Mouse (Mus musculus) splenic B cell, adult 2 months (primary cell): ENCODE measurements around the gene Larp1.

Experiments used
- DNase-seq: peaks from one replicate; pipeline ENCODE4 v3.0.0-alpha.2; 2011; ENCODE audit warnings: low read depth, low spot score
- H3K27me3 ChIP-seq: 2 replicates; pipeline ENCODE4 v1.6.1; 2012; ENCODE audit warnings: mild to moderate bottlenecking, low read length, moderate library complexity, mixed read lengths; ENCODE audit not compliant: control insufficient read depth, poor library complexity, insufficient read depth, severe bottlenecking
- H3K36me3 ChIP-seq: 2 replicates; pipeline ENCODE4 v1.6.1; 2012; ENCODE audit warnings: mild to moderate bottlenecking, low read length, moderate library complexity, mixed read lengths; ENCODE audit not compliant: control insufficient read depth, poor library complexity, insufficient read depth, severe bottlenecking

The Larp1 gene

DNA sequence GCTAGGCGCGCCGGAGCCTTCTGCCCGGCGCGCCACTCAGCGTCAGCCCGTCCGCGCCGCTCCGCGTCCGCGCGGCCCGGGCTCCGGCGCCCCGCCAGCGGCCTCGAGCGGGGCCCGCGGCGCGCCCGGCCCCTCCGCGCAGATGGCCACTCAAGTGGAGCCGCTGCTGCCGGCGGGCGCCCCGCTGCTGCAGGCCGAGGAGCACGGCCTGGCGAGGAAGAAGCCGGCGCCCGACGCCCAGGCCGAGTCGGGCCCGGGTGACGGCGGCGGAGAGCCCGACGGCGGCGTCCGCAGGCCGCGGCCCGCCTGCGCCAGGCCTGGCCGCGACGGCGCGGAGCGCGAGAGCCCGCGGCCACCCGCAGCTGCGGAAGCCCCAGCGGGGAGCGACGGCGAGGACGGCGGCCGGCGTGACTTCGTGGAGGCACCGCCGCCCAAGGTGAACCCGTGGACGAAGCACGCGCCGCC, at the start of gene Larp1:
TSS of gene Larp1 (plus strand) at position 14 of the 465 bp plus-strand sequence.
- no peaks in the 10 kb centered on the region for H3K36me3 ChIP-seq
- no peaks in the 10 kb centered on the region for H3K27me3 ChIP-seq
- no peak for DNase-seq

DNA sequence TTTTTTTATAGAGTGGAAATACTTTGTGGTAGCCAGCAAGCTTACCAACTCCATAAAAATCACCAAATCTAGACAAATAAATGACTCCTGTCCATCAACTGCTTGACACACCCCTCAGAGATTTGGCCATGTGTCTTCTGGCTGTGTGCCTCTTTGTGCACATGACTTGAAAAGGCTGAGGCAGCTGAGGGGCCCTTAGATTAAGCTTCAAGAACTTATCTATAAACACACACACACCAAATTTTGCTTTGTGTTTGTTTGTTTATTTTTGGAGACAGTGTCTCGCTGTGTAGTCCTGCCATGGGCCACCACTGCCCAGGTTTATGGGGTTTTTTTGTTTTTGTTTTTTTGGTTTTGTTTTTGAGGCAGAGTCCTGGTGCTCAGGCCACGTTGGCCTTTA, 48.9 kb upstream of the Larp1 start:
- Histone ChIP-seq H3K27me3 (no peaks in the 10 kb centered on the region), H3K36me3 (no peaks in the 10 kb centered on the region)
- DNase-seq: no peak

DNA sequence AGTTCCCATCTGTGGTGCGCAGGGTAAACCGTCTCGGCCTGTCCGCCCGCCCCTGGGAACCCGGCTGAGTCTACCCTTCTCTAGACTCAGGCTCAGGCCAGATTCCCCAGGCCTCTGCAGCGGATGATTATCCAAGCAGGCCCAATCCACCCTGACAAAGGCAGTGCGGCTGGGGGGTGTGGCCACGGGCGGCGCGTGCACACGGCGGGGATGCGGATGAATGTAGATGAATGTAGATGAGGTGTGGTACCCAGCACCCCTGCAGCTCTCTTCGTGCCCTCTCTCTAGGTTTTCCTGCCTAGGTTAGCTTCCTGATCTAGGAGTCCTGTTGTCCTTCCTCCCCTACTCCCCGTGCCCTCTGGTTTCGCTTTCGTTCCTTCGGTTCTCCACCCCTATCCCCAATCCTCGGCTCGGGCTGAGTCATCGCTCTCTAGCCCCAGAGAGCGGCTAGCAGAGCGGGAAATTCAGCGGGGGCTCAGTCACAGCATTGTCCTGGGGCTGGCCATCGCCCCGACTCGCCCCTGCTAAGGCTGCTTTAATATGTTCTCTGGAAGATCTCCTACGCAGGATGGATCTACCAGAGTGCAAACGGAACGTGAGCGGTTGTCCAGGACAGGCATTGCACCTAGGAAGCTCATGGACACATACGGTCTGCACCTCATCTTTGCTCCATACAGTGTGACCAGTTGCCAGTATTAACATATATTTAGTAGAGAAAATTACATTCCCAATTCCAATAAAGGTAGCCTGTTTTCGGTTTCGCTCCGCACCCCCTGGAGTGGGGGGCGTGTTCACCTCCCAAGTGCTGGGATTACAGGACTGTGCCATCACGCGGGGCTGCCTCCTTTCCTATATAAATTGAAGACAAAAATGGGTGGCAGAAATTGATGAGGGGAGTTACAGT, 46.2 kb upstream of the Larp1 start:
- Histone ChIP-seq H3K36me3 (no peaks in the 10 kb centered on the region), H3K27me3 (no peaks in the 10 kb centered on the region)
- peak; percentile 55 for DNase-seq

DNA sequence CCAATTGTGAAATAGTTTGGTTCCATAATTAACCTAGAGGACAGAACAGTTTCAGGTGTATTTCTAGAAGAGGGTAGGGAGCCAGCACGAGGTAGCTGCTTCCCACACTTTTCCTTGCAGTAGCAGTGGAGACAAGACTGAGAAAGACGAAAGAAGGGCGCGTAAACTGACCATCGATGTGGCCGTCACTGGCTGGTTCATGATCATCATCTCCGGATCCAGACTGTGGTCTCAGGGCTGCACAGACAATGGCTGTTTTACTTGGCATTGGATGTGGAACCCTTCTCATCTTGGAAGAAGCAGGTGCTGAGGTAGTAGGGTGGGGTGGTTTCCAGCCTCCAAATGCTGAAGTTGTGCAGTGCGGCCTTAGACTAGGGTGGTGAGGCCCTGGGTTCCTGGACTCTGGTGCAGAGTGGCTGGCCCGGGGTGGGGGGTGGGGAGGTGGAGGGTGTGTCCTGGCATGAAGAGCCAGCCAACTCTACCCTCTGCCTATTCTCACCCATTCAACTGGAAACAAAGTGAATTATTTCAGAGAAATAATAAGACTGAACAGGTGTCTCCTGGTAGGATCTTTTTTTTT, 45.5 kb upstream of the Larp1 start:
- no peak for DNase-seq

DNA sequence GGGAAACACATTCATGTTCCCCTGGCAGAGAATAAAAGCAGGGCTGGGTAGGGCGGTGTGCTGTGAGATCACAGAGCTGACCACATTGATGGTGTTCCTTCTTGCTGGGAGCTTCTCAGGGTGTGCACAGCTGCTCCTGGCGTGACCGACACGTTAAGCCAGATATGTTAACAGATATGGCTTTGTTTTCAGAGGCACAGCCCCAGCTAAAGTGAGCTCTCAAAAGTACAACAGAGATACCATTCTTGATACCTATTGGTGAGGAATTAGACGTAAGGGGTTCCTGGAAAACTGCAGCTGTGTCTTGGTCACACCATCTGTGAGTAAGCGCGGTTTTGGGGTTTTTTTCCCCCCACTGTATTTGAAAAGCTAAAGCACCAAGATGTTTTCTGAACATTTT, 42.2 kb upstream of the Larp1 start:
- DNase-seq: no peak
- Histone ChIP-seq H3K36me3 (no peaks in the 10 kb centered on the region), H3K27me3 (no peaks in the 10 kb centered on the region)

More for the DNA sequence above, 45.5 kb upstream of the Larp1 start:
- Histone ChIP-seq H3K27me3 (no peaks in the 10 kb centered on the region), H3K36me3 (no peaks in the 10 kb centered on the region)

DNA sequence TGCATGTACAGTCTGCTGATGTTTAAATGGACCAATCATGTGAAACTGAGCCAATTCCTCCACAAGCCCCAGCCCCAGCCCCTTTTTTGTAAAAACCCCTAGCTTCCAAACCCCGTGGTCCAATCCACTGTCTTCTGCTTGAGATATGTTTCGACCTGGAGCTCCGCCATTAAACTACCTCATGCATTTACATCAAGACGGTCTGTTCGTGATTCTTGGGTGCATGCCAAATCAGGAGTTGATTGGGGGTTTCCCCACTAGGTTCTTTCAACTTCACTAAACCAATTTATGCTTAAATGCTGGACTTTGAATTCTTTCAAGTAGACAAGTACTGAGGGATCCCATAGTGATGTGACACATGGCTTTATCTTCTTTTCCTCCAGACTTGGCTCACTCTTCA, 40.6 kb upstream of the Larp1 start:
- no peaks in the 10 kb centered on the region for H3K36me3 ChIP-seq
- no peaks in the 10 kb centered on the region for H3K27me3 ChIP-seq
- no peak for DNase-seq

DNA sequence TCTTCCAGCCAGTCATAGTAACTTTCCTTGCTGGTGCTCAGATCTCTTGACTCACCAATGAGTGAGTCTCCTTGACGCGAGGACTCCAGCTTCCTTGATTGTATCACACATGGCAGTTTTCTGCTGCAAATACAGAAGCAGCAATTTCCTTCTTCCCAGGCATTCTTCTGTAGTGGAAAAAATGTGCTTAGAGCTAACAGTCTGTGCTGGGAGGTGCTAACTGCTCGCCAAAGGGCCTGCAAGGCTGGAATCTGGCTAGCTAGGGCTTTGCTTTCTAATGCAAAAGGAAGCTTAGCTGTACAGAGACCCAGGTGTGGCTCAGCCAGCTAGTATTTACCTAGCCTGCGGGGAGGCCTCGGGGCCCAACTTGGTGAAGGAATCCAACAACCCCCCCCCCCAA, 38.3 kb upstream of the Larp1 start:
- Histone ChIP-seq H3K27me3 (no peaks in the 10 kb centered on the region), H3K36me3 (no peaks in the 10 kb centered on the region)
- no peak for DNase-seq

DNA sequence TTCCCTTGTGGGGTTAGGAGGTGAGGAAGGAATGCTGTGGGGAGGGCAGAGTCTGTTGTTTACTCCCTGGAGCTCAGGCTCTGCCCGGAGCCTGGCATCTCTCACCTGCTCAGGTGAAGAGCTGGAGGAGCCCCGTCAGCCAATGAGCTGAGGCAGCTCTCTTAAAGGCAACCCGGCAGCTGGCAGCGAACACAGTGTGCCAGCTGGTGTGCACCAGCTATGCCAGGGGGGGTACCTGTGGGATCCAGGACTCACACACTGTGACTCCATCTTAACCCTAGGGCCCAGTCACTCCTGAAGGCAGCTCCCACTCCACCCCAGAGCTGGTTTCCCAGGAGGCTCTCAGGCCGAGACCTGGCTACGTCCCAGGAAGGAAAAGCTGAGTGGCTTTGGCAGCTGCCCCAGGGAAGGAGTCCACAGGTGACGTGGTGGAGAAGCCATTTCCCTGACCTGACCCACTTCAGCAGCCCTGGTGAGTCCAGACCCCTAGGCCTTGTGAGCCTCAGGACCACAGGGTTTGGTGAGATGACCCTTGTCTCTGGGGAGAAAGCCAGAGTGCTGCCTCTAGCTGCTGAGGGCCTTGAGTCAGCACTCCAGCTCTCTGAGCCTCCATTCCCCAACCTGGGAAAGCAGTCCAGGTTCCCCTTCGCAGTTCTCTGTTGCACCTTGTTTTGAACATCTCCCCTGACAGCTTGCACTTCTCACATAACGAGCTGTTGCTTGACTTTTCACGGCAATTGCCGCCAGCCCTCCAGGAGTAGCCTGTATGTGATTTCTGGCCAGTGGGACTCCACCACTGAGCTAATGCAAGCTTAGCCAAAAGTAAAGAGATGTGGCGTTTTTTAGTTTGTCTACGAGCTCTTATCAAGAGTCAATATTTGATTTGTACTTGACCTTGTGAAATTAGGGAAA, 35.6 kb upstream of the Larp1 start:
- DNase-seq: no peak

DNA sequence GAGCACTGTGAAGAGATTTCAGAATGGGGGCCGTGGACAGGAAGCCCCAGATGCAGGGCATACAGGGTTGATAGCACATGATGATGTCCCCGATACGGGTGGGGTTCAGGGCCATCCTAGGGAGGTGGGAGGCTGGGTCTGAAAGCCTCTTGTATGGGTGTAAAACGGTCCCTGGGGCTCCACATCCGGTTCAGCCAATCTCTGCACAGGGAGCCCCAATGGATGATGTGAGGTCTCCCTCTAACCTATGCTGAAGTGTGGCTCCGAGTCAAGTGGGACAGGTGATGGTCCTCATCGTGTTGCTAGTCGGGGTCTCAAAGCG, 35.0 kb upstream of the Larp1 start:
- DNase-seq: no peak
- H3K27me3 ChIP-seq: no peaks in the 10 kb centered on the region
- no peaks in the 10 kb centered on the region for H3K36me3 ChIP-seq

More for the DNA sequence above, 35.6 kb upstream of the Larp1 start:
- H3K27me3 ChIP-seq: no peaks in the 10 kb centered on the region
- H3K36me3 ChIP-seq: no peaks in the 10 kb centered on the region

DNA sequence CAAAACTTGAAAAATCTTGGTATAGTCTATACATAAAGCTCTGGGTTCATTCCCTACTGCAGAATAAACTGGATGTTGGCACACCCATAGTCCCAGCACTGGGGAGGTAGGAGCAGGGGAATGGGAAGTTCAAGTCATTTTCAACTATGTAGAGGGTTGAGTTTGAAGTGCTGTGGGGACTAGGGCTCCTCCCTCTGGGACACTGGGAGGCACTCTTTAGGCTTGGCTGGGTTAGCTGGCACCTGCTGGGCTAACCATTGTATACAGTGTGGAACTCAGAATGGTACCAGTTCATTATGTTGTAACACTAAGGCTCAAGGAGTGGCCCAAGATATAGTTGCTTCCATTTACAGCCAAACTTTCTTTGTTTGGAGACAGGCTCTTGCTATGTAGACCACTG, 33.0 kb upstream of the Larp1 start:
- no peaks in the 10 kb centered on the region for H3K27me3 ChIP-seq
- DNase-seq: no peak
- H3K36me3 ChIP-seq: no peaks in the 10 kb centered on the region

DNA sequence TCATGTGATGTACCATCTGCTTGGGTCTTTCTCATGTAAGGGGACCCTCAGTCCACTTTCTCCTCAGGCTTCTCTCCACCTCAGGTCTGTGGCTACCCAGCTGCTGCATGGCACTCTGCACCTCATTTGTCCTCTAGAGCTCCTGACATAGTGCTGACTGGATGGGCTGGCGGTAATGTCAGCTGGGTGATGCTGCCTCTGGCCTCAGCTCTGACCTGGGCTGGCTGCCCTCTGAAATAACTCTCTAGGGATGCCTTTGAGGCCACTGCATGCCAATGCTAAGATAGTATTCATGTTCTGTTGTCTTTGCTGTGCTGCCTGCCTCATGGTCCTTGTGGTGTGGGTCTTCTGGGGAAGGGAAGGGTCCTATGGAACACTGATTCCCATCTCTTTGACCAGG, 31.2 kb upstream of the Larp1 start:
- DNase-seq: no peak
- Histone ChIP-seq H3K36me3 (no peaks in the 10 kb centered on the region), H3K27me3 (no peaks in the 10 kb centered on the region)

DNA sequence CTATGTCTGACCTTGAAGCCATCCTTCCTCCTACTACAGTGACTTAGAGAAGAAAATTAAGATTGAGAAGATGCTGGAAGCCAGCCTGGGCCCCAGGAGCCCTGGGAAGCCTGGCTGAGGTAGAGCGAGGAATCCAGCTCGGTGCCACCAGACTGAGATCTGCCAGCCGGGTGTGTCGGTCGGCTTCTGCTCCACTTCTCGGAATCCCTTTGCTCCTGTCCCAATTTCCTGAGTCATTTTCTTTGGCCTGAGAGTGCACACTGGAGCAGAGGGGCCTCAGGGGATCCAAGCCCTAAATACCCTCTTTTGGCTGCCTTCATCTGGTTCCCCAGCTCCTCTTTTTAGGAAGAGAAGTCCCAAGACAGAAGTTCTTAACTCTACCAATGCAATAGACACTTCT, 29.2 kb upstream of the Larp1 start:
- H3K27me3 ChIP-seq: no peaks in the 10 kb centered on the region
- no peaks in the 10 kb centered on the region for H3K36me3 ChIP-seq
- DNase-seq: no peak

DNA sequence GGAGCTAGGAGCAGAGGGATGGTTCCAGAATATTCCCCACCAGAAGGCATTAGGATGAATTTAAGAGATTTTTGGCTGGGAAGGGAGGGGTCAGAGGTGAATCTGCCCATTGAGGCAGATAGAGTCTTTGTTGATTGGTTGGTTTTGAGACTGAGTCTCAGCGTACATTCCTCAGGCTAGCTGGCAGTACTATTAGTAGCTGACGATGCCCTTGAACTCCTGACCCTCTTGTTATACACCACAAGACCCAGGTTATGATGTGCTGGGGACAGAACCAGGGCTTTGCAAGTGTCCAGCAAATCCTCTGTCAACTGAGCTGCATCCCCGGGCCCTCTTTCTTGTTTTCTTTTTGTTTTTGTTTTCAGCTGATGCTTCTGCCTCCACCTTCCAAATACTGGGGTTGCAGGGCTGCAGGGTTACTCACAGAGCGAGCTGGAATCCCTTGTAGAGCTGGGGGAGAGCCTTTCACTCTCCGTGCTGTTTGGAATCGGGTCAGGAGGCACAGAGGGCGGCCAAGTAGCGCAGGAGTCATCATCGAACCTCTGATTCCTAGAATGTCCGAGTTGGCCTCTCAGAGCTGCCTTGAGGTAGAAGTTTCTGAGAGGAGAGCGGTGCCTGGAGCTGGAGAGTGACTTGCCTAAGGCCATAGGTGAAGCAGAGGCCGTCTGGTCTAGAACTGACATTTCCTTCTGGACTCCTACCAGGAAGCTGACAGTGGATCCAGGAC, 27.6 kb upstream of the Larp1 start:
- H3K36me3 ChIP-seq: no peaks in the 10 kb centered on the region
- no peak for DNase-seq
- no peaks in the 10 kb centered on the region for H3K27me3 ChIP-seq
